Mouse (Mus musculus) ovary, adult 18-20 months (tissue): ENCODE data around the gene Slc8a2.
A peak's percentile ranks its signal among the peaks of the same experiment; 100 is the strongest.

Experiments used
- DNase-seq: peaks from one replicate; pipeline ENCODE4 v3.0.0; 2022; ENCODE audit warnings: low spot score, mixed read lengths

Slc8a2 gene

DNA sequence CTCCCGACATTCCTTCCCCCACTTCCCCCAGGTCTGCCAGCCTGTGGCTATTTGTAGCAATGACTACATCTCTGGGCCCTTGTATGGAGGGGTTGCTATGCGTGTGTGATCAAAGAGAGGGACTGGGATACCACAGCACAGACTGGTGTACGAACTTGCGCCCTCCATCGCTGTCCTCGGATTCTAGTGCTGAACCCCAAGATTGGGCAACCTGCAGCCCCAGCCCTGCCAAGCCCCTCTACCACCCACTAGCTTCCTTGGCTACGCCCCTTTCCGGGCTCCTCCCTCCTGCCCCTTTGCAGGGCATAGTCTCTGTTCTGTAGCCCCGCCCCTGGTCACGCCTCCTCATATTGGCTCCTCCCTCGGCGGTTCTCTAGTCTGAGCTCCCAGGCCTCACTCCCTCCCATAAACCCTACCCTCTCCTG, at the start of gene Slc8a2:
TSS of gene Slc8a2 (plus strand) at position 406 of the 425 bp plus-strand sequence.
- DNase-seq, result peak; percentile 47

DNA sequence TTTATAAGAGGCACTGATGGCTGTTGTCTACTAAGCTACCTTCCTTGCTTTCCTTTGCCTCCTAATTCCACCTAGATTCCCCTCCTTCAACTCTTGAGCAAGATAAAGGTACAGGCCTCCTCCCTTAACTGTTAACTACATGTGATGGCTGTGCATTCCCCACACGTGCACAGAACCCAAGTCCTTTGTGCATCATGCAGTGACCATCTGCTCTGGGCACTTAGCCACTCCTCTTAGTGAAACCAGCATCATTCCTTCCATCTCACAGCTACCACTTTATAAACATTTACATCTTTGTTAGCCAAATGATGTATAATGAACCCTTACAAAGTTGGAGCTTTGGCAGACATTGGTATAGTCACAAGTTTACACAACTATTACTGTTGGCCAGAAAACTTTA, 49.7 kb upstream of the Slc8a2 start:
- no peak for DNase-seq

DNA sequence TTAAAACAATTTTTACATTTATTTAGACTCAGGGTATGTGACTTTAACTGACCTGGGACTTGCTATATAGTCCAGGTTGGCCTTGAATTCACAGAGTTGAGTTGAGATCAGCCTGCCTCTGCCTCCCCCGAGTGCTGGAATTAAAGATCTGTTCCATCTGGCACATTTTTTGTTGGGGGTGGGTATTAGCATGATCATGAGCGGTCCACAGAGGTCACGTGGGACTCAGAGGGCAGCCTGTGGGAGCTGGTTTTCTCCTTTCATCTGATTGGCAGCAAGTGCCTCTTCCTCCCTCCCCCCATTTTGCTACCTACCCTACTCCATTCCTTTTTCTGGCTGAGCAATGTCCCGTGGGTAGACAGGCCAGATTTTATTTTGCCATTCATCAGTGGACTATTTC, 49.0 kb upstream of the Slc8a2 start:
- DNase-seq, result no peak

DNA sequence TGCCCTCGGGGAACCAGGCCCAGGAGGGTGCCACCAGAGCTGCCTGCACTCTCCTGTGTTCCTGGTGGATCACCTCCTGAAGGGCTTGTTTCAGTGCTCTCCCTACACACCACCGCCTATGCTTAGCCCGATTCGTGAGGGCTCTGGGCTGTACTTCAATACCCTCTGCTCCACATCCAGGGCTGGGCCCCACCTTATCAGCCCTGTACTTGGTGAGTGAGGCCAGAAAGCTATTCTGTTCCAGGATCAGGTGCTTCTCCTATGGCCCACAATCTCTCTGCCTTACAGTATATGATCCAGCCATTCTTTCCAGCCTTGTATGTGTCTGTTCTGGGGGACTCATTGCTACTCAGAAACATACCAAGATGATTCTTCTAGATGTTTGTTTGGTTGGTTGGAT, 46.3 kb upstream of the Slc8a2 start:
- no peak for DNase-seq

DNA sequence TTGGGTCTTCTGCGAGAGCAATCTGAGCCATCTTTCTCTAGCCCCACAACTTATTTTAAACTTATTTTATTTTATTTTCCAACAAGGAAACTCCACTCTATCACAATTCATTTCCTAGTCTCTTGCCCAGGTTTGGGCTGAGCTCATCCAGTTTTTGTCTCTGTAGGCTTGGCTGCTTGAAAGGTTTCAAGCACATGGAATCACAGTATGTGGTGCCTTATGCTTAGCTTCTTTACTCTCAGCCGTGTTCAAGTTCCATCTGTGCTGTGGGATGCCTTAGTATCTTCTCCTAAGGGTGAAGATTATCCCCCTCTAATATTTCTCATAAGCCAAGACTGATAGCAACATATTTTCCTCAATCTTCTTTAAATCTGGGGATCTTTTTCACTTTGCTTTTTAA, 42.0 kb upstream of the Slc8a2 start:
- DNase-seq, result no peak

DNA sequence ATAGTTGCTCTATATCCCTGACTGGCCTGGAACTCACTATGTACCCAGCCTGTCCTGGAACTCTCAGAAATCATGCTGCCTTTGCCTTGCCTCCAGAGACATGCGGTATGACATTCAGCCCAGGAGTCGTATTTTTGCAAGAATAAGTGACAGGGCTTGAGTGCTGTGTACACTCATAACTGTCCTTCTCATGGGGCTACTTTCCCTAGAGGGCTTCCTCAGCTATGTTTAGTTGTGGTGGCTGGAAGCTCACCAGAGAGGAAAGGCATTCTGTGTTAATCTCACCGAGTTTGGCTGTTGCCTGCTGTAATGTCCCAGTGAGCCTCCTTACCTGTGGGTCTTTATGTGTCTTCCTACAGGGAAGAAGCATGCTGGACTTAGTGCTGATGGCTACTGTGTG, 35.0 kb upstream of the Slc8a2 start:
- DNase-seq, result no peak

DNA sequence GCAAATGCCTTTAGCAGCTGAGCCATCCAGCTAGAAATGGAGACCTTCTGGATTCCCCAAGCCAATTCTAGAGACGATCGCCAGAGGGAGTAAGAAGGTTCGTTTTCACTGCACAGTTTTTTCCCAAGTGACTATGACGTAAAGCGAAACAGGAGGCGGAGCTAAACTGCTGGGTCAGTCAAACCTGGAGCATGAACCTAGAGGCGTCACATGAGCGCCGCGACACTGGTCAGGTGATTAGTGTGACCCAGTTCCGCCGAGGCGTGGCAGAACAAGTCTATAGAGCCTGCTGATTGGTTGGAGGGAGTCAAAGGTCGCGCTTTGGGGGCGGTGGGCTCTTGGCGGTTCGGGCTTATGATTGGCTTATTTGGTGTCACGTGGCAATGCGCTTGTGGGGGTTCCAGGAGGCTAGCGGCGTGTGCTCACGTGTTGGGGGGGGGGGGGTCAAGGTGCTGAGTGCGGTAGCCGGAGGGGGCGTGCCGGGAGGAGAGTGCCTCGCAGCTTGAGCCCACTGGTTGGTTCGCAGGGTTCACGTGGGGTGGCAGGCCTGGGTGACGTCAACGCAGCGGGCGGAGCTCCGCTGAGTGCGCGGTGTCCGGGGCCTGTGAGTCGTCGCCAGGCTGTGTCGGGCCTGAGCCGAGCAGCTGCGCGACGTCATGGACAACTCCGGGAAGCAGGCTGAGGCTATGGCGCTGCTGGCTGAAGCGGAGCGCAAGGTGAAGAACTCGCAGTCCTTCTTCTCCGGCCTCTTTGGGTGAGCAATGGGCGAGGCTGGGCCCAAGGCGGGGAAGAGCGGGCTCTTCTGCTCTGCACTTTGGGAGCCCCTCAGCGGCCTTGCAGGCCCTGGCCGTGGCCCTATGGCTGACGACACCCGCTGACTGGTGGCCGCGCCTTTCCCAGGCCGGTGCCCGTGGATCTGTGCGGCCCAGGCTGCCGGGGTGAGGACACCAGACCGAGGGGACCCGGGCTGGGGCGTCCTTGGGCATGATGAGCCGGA, 31.3 kb upstream of the Slc8a2 start, which contains the start of gene Napa:
TSS of gene Napa (plus strand) at position 438 of the 997 bp plus-strand sequence.
- DNase-seq, result peak; percentile 100

DNA sequence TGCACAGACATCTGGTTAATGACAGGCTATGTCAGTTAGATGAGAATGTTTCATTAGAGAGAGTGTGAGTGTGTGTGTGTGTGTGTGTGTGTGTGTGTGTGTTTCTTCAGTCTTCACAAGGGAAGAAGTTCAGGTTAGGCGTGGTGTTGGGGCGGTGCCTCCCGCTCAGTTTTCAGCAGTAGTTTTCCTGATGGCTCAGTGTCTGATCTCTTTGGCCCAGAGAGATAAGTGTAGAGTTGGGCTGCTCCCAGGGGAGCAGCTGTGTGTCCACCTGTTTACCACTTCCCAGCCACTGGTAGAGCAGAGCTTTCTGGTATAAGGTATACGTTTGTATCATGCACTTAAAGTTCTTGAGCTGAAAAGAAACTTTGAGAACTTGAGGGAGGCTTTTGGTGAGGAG, 29.7 kb upstream of the Slc8a2 start:
- DNase-seq, result no peak

DNA sequence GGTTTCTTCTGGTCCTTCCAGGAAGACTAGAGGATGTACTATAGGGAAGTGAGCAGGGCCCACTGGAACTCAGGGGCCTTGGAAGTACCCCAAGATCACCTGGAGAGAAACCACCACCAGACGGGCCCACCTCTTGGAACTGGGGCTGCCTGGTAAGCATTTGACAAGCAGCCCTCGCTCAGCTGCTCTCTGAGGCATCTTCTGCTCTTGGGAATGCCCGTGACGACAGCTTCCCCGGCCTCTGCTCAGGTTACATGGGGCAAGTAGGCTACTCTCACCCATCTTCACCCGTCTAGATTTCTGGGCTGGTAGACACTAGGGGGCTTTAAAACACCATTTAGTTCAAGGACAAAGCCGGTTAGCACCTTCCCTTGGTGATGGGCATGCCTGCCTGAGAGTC, 28.5 kb upstream of the Slc8a2 start:
- no peak for DNase-seq

DNA sequence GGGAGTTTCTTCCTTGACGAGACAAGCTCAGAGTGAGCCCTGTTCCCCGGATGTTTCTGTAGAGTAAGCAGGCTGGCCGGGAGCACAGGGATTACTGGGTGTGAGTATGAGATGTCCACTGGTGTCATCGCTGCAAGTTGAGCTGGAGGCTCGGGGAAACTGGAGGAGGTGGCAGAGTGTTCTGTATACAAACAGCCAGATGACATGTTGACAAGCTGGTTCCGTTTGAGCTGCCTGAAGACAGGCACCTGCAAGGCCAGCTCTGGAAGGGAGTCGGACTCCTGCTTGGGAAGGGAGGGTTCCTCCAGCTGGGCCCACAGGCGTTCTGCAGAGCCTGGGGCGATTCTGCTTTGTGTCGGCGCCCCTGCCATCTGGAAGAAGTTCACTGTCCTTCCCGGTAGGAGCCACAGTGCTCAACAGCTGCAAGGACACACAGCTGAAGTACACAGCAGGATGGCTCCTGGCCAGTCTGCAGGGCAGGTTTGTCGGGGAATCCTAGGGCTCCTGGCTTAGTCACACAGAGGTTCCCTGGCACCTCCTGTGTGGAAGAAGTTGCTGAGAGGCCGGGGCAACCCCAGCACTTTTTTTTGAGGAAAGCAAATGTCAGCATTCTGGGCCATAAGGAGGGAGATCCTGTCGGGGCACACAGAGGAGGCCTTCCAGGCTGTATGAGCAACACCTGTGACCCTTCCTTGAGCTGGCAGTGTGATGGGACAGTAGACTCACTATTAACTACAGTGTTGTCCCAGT, 27.7 kb upstream of the Slc8a2 start:
- no peak for DNase-seq

DNA sequence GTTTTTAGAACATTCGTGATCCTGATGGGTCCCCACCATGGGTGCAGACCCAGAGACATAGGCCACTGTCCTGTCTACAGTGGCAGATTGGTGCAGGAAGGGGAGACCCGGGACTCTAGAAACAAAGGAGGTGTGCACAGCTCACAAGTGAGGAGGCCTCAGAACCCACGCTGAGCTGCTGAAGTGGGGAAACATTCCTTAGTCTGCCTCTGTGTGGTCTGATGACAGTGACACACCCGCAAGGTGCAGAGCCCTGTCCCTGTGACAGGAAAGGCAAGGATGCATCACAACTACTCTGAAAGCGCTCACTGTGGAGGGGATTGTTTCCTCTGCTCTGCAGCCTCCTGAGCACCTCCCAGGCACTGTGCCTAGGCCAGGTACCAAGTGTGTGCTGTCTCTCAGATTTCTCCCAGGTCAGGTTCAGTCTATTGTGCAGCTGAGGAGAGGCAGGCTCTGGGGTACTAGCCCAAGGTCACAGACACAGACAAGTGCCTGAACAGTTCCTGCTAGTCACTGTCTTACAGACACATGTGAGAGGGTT, 26.9 kb upstream of the Slc8a2 start:
- DNase-seq, result no peak

DNA sequence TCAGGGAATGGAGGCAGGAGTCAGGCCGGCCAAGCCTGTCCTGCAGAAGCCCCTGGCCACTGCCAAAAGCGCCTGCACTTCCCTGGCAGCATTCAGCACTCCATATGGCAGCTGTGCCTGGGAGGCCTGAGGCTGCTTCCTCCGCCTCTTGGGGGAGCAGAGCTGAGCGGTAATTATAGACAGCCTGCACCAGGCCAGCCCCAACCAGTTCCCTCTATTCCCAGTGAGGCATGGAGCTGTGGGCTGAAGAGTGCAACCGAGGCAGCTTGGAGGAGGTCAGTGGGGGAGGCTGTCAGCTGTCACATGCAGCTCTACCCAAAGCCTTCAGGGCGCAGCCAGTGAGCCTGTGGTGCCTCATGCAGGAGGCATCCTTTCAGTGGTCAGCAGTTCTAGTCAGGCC, 25.9 kb upstream of the Slc8a2 start:
- DNase-seq, result no peak

DNA sequence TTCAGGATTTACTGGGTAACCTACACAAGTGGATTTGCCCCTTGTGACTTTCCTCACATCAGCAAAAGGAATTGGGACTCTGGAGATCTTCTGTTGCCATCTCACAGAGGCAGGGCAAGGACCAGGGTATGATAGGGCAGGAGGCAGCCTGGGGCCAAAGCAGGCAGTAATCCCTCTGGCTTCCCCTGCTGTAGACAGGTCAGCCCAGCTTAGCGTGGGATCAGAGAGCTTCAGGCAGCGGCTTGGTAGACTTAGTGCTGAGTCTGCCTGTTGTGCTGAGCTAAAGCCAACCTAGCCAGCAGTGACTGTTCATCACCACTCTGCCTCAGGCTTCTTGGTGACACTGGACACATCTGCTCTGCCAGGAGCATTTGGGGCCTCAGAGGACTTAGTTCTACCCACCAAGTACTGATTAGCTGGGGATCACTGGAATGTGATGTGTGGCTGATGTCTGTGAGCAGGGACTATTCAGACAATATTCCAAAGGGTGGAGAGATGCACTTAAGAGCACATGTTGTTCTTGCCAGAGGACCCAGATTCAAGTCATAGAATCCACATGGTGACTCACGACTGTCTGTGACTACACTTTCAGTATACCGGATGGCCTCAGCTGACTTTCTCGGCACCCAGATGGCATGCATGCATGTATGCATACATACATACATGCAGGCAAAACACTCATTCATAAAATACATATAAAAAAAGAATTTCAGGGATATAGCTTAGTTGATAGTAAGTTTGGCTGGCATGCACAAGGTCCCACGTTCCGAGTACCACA, 24.8 kb upstream of the Slc8a2 start:
- no peak for DNase-seq

DNA sequence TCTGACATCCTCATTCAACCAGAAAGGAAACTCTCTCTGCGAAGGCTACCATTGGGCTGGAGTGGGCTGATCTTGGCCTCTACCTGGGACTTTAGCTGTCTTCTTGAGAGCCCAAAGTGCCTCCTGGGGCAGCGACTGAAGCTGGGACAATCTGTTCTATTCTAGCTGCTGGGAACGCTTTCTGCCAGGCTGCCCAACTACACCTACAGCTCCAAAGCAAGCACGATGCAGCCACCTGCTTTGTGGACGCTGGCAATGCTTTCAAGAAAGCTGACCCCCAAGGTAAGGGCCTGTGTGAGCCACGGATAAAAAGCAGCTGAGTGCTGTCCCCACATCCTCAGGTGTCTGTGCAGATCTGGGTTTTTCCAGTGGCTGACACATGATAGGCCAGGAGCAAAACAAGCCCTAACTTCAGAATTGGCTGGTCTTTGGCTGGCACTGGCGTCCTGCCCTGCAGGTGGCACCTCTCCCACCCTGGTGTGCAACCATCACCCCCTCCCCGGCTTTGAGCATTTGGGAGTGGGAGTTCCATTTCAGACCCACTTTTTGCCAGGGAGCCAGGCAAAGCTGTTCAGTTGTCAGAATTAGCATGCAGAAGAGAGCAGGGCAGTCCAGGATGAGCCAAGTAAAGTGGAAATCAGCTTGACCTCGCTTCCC, 20.6 kb upstream of the Slc8a2 start:
- DNase-seq, result no peak

DNA sequence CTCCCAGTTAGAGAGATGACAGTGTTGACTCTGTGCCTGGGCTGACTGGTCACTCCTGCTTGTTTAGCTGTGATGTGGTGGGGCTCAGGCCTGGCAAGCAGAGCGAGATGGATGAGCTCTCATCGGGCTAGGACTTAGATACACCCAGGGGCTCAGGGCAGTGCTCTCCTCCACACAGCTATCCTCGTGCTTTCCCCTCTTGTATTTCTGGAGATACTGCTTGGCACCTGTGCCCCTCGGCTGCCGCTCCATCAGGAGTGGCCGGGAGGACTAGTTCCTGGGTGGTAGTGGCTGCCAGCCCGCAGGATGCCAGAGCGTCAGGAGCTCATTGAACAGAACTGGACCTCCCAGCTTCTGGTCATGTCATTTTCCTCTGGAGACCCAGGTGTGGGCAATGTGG, 19.5 kb upstream of the Slc8a2 start:
- DNase-seq, result no peak

DNA sequence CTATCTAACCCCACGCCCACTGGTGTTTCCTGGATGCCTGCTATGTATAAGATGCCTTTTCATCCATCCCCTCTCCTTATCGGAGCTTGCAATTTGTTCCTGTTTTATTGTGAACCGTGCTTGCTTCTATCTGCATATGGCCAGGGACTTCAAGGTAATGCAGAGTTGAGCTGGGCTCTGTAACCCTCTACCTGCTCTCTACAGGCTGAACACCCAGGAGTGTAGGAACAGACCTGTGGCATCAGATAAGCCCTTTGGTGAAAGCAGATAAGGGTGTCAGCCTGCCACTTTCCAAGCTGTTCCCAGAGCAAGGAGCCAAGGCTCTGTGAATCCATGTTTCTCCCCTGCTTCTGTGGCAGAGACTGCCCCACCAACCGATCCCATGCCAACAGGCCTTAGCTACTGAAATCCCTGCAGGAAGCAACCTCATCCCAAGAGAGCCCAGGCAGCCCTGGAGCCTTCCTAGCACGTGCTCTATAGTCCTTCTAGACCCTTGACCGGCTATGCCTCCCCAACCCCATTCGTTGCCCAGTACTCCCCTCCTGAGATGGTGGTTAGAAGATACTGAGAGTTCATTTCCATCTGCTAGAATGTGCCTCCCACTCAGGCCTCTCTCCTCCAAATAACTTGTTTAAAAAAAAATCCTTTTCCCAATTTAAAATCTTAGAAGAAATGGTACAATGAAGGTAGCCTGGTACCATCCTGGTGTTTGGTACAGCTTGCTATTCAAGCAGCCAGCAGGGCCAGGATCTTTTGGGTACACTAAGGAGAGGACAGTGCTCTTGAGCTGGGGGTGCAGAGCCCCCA, 18.1 kb upstream of the Slc8a2 start:
- no peak for DNase-seq

DNA sequence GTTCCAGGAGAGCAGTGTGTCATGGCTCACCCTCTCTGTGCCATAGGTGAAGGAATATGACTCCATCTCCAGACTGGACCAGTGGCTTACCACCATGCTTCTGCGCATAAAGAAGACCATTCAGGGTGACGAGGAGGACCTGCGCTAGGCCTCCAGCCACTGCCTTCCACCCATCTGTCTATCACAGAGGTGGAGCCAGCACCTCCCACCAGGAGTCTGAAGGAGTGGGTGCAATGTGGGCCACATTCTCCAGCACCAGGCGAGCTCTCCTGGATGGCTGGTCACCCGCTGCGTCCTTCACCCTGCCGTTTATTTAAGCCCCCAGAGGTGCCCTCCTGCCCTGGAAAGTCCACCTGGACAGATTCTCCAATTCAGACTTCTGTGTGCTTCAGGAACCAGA, 13.2 kb upstream of the Slc8a2 start:
- no peak for DNase-seq

DNA sequence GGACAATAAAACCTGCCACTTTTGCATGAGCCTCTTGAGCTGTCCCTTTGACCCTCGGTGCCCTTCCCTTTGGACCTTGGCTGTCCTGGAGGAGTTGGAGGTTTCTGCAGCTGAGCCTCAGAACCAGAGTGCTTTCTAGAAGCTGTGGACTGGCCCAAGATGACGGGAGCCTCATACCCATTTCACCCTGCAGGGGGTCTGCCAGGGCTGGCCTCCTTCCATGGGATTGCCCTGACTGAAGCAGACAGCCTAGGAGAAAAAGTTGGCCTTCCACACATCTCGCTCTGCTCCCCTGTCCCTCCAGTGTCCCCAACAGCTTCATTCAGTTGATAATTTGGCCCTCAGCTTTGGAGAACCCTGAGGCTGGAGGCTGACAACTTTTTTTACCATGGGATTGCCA, 12.5 kb upstream of the Slc8a2 start:
- DNase-seq, result no peak

DNA sequence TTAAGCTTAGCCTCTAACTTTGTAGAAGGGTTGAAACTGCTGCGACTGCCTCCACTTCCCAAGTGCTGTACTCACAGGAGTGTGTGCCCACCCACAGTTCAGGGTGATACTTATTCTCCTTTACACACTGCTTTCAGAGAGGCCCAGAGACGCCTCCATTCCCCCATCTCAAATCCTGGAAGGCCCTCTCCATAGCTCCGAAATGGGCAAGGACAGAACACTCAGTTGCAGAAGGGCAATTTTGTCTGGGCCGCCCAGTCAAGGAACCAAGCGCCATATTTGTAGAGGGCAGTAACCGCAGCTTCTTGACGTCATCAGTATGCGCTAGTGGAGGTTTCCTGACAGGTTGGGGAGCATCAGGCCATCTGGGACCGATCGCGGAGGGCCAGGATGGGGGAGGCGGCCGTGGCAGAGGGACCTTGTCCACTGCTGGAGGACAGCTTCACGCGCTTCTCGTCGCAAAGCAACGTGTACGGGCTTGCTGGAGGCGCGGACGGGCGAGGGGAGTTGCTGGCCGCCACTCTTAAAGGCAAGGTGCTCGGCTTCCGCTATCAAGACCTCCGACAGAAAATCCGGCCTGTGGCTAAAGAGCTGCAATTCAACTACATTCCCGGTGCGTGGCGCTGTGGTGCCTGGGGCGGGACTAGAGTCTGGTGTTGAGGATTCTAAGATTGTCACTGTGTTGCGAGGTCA, 9.9 kb upstream of the Slc8a2 start, which contains the start of gene Kptn:
TSS of gene Kptn (plus strand) at position 327 of the 693 bp plus-strand sequence.
- DNase-seq, result peak; percentile 78

DNA sequence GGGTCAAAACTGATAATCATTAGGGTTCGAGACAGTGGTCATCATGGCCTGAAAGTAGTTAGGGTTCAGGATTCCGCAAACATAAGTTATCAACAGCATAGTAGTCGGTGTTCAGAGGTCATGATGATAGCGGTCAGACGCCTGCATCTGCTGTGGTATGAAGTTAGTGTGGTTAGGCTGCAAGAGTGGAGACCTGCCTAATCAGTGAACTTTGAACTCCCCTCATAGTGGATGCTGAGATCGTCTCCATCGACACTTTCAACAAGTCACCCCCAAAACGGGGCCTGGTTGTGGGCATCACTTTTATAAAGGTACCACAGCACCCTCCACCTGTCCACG, 9.4 kb upstream of the Slc8a2 start:
- DNase-seq, result no peak
